Comparison of ENCODE assay signal across 8 mouse cellular contexts in the genomic region with DNA sequence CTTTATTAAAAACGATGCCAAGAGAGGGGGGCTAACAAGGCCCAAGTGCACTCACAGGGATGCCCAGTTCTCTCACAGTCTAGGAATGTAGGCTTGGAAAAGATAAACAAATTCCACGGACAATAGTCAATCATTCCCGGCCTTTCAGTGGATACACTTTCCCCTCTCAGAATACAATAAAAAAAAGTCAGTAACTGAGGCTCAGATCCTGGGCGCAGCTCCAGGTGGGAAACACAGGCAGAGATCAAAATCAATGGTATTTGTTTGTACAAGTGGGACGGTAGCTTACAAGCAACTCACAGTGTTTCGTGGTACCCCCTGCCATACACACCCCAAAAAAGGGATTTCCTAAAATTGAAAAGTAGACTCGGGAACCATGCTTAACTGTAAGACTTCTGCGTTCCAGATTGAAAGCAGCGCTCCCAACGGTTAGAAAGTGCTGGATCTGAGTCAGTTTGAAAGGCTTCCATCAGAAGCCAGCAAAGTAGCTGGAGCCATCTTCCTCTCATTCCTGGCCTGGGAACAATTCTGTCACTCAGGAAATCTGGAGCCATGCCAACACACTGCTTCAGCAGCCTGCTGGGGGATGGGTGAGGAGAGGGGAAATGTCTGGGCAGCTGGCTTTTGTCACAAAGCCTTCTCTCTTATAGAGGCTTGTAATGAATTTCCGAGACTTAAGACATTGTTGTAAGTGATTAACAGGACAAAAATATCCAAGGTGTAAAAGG.
DNase-seq lines count a peak whose midpoint lies in the region; ATAC-seq and TF ChIP-seq lines count a peak whose summit lies in the region.

No protein-coding gene starts in this region.

- no peaks in the 10 kb centered on the region for H3K27me3 ChIP-seq in embryonic facial prominence, embryonic 11.5 days (ENCODE audit: control insufficient read depth, insufficient read depth, low read length)
- no peaks in the 10 kb centered on the region for H3K27me3 ChIP-seq in kidney, embryonic 15.5 days
- H3K27me3 ChIP-seq in limb, embryonic 14.5 days (ENCODE audit: control insufficient read depth, insufficient read depth, low read length): no peaks in the 10 kb centered on the region

- H3K9ac ChIP-seq in embryonic facial prominence, embryonic 11.5 days (replicated peaks; ENCODE audit: low read length): no peak overlapping the region
- H3K9ac ChIP-seq in kidney, embryonic 15.5 days: no peak overlapping the region
- no peak overlapping the region for H3K9ac ChIP-seq in limb, embryonic 14.5 days (ENCODE audit: low read depth, low read length, severe bottlenecking)

- peak; percentile 87 for ATAC-seq in embryonic facial prominence, embryonic 11.5 days (replicated peaks; ENCODE audit: insufficient number of reproducible peaks, low FRiP score, low TSS enrichment, low read depth)
- ATAC-seq in kidney, embryonic 15.5 days (replicated peaks; ENCODE audit: low FRiP score): peak; percentile 93
- ATAC-seq in limb, embryonic 14.5 days (ENCODE audit: low FRiP score, low read depth): peak; percentile 81

- no peak overlapping the region for H3K4me3 ChIP-seq in embryonic facial prominence, embryonic 11.5 days (ENCODE audit: low read depth, low read length)
- no peak overlapping the region for H3K4me3 ChIP-seq in kidney, embryonic 15.5 days (replicated peaks)
- no peak overlapping the region for H3K4me3 ChIP-seq in limb, embryonic 14.5 days (replicated peaks; ENCODE audit: low read length)

- peak; percentile 17 for DNase-seq in adrenal gland, adult 2 months
- DNase-seq in adrenal gland, adult 18-20 months (ENCODE audit: low spot score in 2 of 2): no peak
- peak; percentile 86 for DNase-seq in embryonic facial prominence, embryonic 11.5 days (ENCODE audit: low spot score)
- peak; percentile 97 for DNase-seq in heart, adult 11 months
- DNase-seq in limb, embryonic 14.5 days (ENCODE audit: low spot score): peak; percentile 83
- peak; percentile 37 for DNase-seq in neural tube, embryonic 10.5 days (ENCODE audit: extremely low spot score, low spot score)
- DNase-seq in T-cell, adult 2 months (ENCODE audit: low spot score): no peak

- H3K4me2 ChIP-seq in embryonic facial prominence, embryonic 11.5 days (ENCODE audit: low read depth, low read length): no peak overlapping the region
- 0 out of 2 replicates have a peak overlapping the region, but pooled peaks have one; percentile 4 for H3K4me2 ChIP-seq in kidney, embryonic 15.5 days
- H3K4me2 ChIP-seq in limb, embryonic 14.5 days (replicated peaks; ENCODE audit: low read depth, low read length, severe bottlenecking): no peak overlapping the region

- H3K4me1 ChIP-seq in embryonic facial prominence, embryonic 11.5 days (ENCODE audit: control insufficient read depth, insufficient read depth, low read length): peaks cover 6% of the 10 kb centered on the region
- peaks cover 20% of the 10 kb centered on the region for H3K4me1 ChIP-seq in kidney, embryonic 15.5 days
- peaks cover 22% of the 10 kb centered on the region for H3K4me1 ChIP-seq in limb, embryonic 14.5 days (ENCODE audit: control insufficient read depth, insufficient read depth, low read length)

- 52% methylated on average over 11 of the region's 11 CpGs for whole genome bisulfite sequencing in embryonic facial prominence, embryonic 11.5 days
- WGBS in kidney, embryonic 15.5 days: 43% methylated on average over 11 of the region's 11 CpGs
- 42% methylated on average over 11 of the region's 11 CpGs for WGBS in limb, embryonic 14.5 days

- no peak for TF ChIP-seq POLR2A in limb, embryonic 14.5 days (IDR thresholded peaks at IDR 0.05; ENCODE audit: borderline replicate concordance, extremely low read depth, insufficient read depth, insufficient read length)

- 0 out of 2 replicates have a peak overlapping the region, but pooled peaks have one; percentile 29 for H3K27ac ChIP-seq in embryonic facial prominence, embryonic 11.5 days (replicated peaks; ENCODE audit: low read depth, low read length)
- 0 out of 2 replicates have a peak overlapping the region, but pooled peaks have one; percentile 7 for H3K27ac ChIP-seq in kidney, embryonic 15.5 days
- no peak overlapping the region; the same call in 1 of the 2 replicates for H3K27ac ChIP-seq in limb, embryonic 14.5 days (replicated peaks; ENCODE audit: low read depth, low read length)

- H3K36me3 ChIP-seq in embryonic facial prominence, embryonic 11.5 days (replicated peaks; ENCODE audit: control insufficient read depth, insufficient read depth, low read depth, low read length): no peaks in the 10 kb centered on the region
- no peaks in the 10 kb centered on the region for H3K36me3 ChIP-seq in kidney, embryonic 15.5 days
- no peaks in the 10 kb centered on the region for H3K36me3 ChIP-seq in limb, embryonic 14.5 days (ENCODE audit: control insufficient read depth, insufficient read depth, low read length)

- H3K9me3 ChIP-seq in embryonic facial prominence, embryonic 11.5 days (replicated peaks; ENCODE audit: control insufficient read depth, low read length): no peaks in the 10 kb centered on the region
- no peaks in the 10 kb centered on the region for H3K9me3 ChIP-seq in kidney, embryonic 15.5 days (replicated peaks)
- no peaks in the 10 kb centered on the region for H3K9me3 ChIP-seq in limb, embryonic 14.5 days (ENCODE audit: control insufficient read depth, low read length)

Comparison
In these comparisons a context has a peak if more than half of its experiments do, and no peak if none do; other contexts are left out.
1. DNase-seq: peak in adrenal gland, adult 2 months (single experiment), embryonic facial prominence, embryonic 11.5 days (single experiment), heart, adult 11 months (single experiment), limb, embryonic 14.5 days (single experiment) and neural tube, embryonic 10.5 days (single experiment); none in adrenal gland, adult 18-20 months (0 of 2) and T-cell, adult 2 months (single experiment).
2. Peak in every context shown above with its lines, with median percentiles within 50 percentile points of each other: ATAC-seq.